14 mouse cellular contexts compared by ENCODE assay signal in genomic region chr13:119713821-119714220, GRCm38 (mm10). TPM values are rescaled to one million over a fixed set of nuclear protein-coding genes. Genes with fewer than 3 reads are reported as not detected.
DNase-seq lines count a peak whose midpoint lies in the region; ATAC-seq lines count a peak whose summit lies in the region.
"Had no signal": no experiment of that assay in that cellular context is flagged by ENCODE, and none has a peak within 500 bp of the region (broad histone marks: within the 10 kb centered on the region; RNA-seq: fewer than 3 reads in every experiment).

No protein-coding gene starts in this region.

- no peak for DNase-seq in frontal cortex, postnatal 36 days (ENCODE audit: low spot score in 2 of 2)
- DNase-seq in right cerebral cortex, postnatal 10 days (ENCODE audit: low spot score in 2 of 2): peak; percentile 58
- DNase-seq in right cerebral cortex, adult 2 months (ENCODE audit: low spot score in 2 of 2): no peak
- peak; percentile 85 to 92 for DNase-seq in cerebellum, postnatal 10 days
- no peak for DNase-seq in thymus, postnatal 36 days
- DNase-seq: heart, postnatal 36 days; lung, postnatal 10 days; retina, postnatal 1 day; thymus, postnatal 14 days had no signal

- peak; percentile 5; the same call in 1 of the 2 replicates for ATAC-seq in frontal cortex, adult (ENCODE audit: low TSS enrichment)
- ATAC-seq in CD4-positive, CD25-positive, alpha-beta regulatory T cell, adult 4 months: no peak
- no peak for ATAC-seq in megakaryocyte-erythroid progenitor cell, adult 5-6 weeks (replicated peaks; ENCODE audit: low FRiP score, low TSS enrichment, poor library complexity, severe bottlenecking)
- ATAC-seq: intestine, embryonic 16.5 days; Patski had no signal

RNA-seq across cellular contexts. Expression of gene Hmgcs1, which starts 23.6 kb away (rescaled TPM):
- 10 to 100 TPM; 47.8 to 54.1 TPM for polyA plus RNA-seq in CD4-positive, CD25-positive, alpha-beta regulatory T cell, adult 4 months (2017; shearing (Covaris generic))
- total RNA-seq in megakaryocyte-erythroid progenitor cell, adult 5-6 weeks (2014; fragmentation: Nextera tagmentation): 13.1 and 15.6 TPM in 2 replicates
- 25.0 and 38.1 TPM in 2 replicates for total RNA-seq in megakaryocyte-erythroid progenitor cell, adult 5-6 weeks (2017)

RNA-seq across cellular contexts. Expression of gene Nim1k, which starts 41.9 kb away (rescaled TPM):
- polyA plus RNA-seq in CD4-positive, CD25-positive, alpha-beta regulatory T cell, adult 4 months (2017; shearing (Covaris generic)): 1 to 10 TPM in 1 of 2 experiments, under 1 TPM in 1; 0.75 to 1.1 TPM
- 0.37 TPM in 1 of 2 replicates, not detected in the other for total RNA-seq in megakaryocyte-erythroid progenitor cell, adult 5-6 weeks (2014; fragmentation: Nextera tagmentation)
- 0.33 and 0.50 TPM in 2 replicates for total RNA-seq in megakaryocyte-erythroid progenitor cell, adult 5-6 weeks (2017)

Comparison
In these comparisons a context has a peak if more than half of its experiments do, and no peak if none do; other contexts are left out.
1. DNase-seq: peak in right cerebral cortex, postnatal 10 days (2 of 2) and cerebellum, postnatal 10 days (2 of 2); none in frontal cortex, postnatal 36 days (0 of 2), right cerebral cortex, adult 2 months (0 of 2) and thymus, postnatal 36 days (0 of 2).